Mouse (Mus musculus) mature B cell (primary cell): ENCODE results near the gene Rps23.

Experiments used
- in situ Hi-C: fragments of 300-500 bp; cut with MboI; formaldehyde crosslinking; loops from 2 replicates; pipeline ENCODE4 v1.14.3; 2019

Rps23 gene

GRCm38 (mm10) chr13:90933256-90933655, 10.5 kb downstream of the Rps23 start:
- in situ Hi-C loops, result loop anchor here (25.0 kb wide), 1 partner anchor 704 kb away; no protein-coding TSS in a partner anchor

DNA sequence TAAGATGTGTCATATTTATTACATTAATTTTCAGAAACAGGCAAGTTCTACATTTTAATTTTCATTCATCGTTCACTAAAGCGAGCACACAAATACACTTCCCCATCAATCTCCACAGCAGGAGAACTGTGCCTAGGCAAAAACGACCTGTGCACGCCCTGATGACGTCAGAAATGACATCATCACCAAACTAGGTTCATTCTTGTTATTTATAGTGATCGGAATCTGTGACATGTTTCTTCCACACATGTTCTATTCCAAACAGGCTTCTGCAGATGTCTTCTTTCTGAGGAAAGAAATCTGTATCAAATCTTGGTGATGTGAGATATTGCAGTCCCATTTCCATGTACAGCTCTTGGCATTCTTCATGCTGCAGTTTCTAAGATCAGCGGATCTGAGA, 13.1 kb downstream of the Rps23 start:
- in situ Hi-C loops, result loop anchor here (25.0 kb wide), 1 partner anchor 701 kb away; no protein-coding TSS in a partner anchor

GRCm38 (mm10) chr13:90939192-90939591, 16.4 kb downstream of the Rps23 start:
- in situ Hi-C loops, result loop anchor here (25.0 kb wide), 1 partner anchor 698 kb away; no protein-coding TSS in a partner anchor

DNA sequence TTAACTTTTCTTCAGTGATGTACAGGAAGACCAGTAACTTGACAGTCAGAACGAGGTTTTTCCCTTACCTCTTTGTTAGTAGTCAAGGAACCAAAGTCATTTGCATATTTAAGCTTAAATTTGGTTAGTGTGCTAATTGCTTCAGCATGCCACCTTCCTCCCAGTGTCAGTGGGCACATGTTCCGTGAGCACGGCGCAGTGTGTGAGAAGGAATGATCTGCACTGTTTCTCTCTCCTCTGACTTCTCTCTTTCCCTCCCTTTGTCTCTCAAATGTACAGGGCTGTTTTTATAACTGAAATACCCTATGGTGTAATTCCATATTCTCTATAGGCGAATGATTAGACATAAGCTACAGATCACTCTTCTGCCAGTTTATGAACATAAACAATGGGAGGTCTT, 16.8 kb downstream of the Rps23 start:
- in situ Hi-C loops, result loop anchor here (25.0 kb wide), 1 partner anchor 698 kb away; no protein-coding TSS in a partner anchor

- in situ Hi-C loops, result no loop called here
Measured at GRCm38 (mm10) chr13:90958894-90959293, 36.1 kb downstream of the Rps23 start.

DNA sequence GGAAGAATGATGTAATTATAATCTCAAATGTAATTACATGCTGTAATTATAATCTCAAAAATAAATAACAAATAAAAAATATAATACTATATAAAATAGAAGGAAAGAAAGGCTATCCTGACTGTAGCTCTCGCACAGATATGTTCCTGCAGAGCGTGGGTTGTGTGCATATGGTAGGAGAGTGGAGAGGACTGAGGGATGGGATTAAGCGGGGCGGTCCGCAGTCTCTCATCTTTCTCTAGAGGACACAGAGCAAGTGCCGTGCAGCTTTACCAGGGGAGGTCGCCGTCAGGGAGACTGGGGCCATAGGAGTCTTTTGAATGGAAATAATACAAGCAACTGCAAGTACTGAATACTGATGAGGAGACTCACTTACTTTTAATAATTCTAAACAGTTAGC, 37.8 kb downstream of the Rps23 start:
- in situ Hi-C loops, result no loop called here

DNA sequence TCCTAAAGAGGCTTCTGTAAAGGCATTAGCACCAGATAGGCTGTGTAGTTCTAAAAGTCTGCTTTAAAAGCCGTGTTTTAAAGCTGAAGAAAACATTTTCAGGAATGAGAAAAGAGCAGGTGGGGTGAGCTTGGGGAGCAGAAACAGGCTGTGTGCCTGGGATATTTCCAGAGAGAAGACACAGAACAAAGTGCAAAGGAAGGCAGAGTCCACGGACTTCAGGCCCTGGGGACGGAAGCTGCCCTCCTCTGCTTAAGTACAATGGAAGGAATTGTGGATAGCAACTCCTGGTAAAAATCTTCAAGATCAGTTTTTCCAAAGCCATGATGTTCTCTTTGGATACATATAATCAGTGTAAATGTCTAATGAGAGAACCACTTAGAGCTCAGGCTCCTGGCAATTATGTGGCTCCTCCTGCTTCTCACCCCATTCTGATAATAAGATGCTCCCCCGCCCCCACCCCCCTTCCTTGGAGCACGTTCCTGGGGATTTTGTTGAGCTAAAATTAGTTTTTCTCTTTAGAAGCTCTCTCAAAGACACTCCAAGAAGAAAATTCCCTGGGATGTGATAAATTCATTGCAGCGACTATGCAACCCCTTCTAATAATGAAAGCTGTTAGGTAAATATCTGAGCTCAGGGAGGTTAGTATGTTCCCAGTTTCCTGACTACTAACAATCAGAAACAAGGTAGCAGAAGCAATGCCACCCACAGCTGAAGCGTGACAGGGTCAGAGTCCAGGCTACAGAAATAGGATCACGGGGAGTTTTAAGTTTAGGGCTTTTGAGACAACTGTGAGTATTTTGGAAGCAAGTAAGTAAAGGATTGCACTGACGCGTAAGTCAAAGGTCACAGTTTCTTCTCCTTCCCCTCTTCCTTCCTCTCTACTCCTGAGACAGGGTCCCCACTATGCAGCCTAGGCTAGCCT, 40.3 kb downstream of the Rps23 start:
- in situ Hi-C loops, result no loop called here

DNA sequence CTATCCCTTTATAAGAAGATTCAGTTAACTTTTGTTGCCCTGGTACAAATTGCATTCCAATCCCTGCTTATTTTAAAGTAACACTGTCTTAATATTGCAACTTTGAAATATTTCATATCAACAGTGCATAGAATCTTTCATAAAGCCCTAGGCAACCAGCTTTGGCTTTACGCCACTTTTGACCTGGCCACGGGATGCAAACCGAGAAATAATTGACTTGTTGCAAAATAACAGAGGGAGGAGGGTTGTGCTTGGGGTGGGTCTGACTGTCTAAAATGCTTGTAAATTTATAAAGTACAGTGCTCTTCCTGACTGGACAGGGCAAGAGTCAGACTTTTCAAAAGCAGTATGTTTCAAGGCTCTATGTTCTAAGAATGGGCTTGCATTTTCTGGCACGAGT, 41.8 kb downstream of the Rps23 start:
- in situ Hi-C loops, result no loop called here

DNA sequence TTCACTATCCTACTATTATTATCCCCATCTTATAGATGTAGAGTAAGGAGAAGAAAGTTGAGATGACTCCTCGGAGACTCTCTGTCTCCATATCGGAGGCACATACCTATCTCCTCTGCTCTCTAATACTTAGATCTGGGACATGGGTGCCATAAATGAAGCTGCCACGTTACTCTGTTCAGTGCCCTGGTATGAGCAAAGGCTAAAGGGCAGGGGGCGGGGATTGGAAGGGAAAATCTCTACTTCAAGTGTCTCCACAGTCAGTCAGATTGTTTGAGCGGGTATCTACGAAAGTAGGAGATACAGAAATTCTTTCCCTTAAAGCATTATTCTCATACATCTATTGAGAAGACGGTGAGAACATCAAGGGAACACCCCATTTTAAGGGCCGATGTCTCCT, 43.2 kb downstream of the Rps23 start:
- in situ Hi-C loops, result no loop called here

DNA sequence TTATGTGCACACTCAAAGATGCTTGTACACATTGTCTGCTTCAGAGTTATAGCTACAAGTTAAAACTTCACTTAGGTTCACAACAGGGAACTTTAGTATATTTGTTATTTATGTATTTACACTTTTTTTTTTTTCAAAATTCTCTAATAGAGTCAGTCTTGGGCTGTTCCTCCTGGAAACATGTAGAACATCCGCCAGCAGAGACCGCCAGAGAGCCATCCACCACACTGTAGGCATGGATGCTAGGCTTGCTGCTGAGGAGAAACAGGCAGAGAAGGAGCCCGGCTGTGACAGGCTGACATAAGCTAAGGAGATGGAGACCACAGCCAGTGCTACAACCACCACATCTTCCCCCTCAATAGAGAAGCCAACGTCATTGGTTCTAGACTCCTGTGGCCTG, 44.7 kb downstream of the Rps23 start:
- in situ Hi-C loops, result no loop called here

GRCm38 (mm10) chr13:90968940-90969339, 46.2 kb downstream of the Rps23 start:
- in situ Hi-C loops, result no loop called here

DNA sequence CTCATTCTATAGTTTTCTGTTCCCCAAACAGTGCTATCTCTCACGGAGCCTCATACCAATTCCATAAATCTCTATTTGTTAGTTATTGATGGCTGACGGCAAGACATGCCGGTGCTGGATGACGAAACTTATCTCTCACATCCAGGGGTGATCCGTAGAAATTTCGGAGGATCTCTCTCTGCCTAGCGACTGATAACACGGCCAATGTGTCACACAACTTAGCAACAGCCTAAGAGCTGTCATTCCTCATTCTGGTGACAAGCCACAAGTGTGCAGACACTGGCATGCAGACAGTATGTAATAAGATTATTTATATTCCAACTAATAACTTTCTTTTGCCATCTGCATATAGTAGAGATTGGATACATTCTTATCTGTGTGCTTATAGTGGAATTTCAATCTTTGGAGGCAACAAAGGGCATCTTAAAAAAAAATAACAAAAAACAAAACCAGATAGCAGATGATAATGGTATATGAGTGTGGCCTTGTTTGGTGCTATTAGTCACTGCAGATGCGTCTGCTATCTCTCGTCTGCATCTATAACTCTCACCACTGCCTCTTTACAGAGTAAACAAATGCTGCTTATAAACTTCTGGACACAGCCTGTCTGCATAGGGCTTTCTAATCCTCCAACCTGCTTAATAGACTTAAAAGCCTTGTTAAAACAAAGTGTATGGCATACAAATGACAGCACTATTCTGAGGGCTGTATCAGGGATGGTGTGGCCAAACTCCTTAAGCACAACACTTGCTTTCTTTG, 47.7 kb downstream of the Rps23 start:
- in situ Hi-C loops, result no loop called here

DNA sequence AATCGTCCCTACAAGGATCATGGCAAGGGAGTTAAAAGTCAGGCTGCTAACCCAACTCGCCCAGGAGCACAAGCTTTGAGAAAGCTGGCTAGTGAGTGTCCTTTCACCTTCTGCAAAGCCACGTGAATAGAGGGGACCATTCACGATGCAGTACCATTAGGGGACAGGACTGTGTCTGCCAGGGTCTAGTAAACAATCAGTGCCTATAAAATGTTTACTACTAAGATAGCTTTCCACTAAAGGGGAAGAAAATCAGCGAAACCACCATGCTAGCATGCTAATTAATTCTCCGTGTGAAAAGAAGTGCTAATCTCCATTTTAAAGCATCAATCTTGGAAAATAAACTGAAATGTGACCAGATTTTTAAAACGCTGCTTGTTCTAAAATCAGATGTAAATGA, 50.7 kb downstream of the Rps23 start:
- in situ Hi-C loops, result no loop called here
